Mouse (Mus musculus): Measurements from ENCODE around the gene Tbcd.
A peak's percentile ranks its signal among the peaks of the same experiment; 100 is the strongest.

The Tbcd gene

DNA sequence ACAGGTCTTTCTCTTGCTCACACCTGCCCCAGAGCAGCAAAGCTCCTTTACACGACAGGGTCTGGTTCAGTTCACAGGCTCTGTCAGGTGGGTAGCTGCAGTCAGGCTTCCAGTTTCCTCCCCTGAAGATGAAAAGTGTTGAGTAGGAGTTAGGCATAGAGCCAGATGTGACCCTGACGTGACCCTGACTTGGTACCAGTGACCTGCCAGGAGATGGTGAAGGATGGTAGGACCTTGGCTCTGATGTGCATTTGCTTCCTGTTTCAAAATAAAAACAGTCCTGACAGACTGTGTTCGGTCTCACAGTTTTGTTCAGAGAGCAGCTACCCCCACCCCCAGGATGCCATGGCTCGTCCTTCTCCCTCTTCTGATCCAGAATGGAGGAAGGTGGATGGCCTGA lies 90.7 kb downstream of the Tbcd start:
- Histone ChIP-seq H3K9me3 (ENCODE audit: low read length) (no peaks in the 10 kb centered on the region), H3K36me3 (ENCODE audit: insufficient read depth, low read length) (peaks cover 30% of the 10 kb centered on the region), H3K4me3 (replicated peaks; ENCODE audit: low read length) (no peak overlapping the region), H3K27me3 (ENCODE audit: insufficient read depth, low read length) (no peaks in the 10 kb centered on the region), H3K4me1 (replicated peaks; ENCODE audit: low read depth, low read length) (peaks cover 21% of the 10 kb centered on the region)
- no peak for TF ChIP-seq CTCF (conservative IDR thresholded peaks at IDR 0.05; ENCODE audit: low read length)
- TF ChIP-seq POU5F1 (IDR thresholded peaks at IDR 0.05; ENCODE audit: borderline replicate concordance, low read length): no peak
- no peak for TF ChIP-seq NANOG (IDR thresholded peaks at IDR 0.05; ENCODE audit: borderline replicate concordance, low read length)

DNA sequence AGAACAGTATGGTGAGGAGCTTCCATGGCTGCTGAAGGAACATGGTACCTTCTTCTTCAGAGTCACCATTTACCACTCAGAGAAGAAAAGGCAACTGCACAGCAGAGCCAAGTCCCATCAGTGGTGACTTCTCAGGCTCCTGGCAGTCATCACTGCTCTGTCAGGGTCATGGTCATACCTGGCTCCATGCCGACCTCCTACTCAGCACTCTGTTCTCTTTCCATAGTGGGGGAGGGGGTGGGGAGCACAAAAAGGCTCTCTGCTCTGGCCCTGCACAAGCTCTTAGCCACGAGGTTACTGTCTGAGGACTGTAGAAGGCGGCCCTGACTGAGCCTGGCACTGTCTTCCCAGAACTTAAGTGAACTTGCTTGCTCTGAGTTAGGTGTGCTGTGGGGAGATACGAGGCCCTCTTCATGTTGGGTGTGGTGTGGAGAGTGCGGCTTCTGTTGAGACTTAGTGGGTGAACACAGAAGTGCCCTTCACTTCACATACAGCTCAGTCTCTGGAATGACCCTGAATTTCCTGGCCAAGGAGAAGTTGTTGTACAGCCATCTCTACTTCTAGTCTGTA lies 91.6 kb downstream of the Tbcd start:
- no peak overlapping the region for H3K4me3 ChIP-seq (replicated peaks; ENCODE audit: low read length)
- no peak for TF ChIP-seq POU5F1 (IDR thresholded peaks at IDR 0.05; ENCODE audit: borderline replicate concordance, low read length)
- TF ChIP-seq CTCF (conservative IDR thresholded peaks at IDR 0.05; ENCODE audit: low read length): no peak
- no peak for TF ChIP-seq NANOG (IDR thresholded peaks at IDR 0.05; ENCODE audit: borderline replicate concordance, low read length)
- no peaks in the 10 kb centered on the region for H3K9me3 ChIP-seq (ENCODE audit: low read length)
- peaks cover 21% of the 10 kb centered on the region for H3K4me1 ChIP-seq (replicated peaks; ENCODE audit: low read depth, low read length)
- H3K27me3 ChIP-seq (ENCODE audit: insufficient read depth, low read length): no peaks in the 10 kb centered on the region
- H3K36me3 ChIP-seq (ENCODE audit: insufficient read depth, low read length): peaks cover 30% of the 10 kb centered on the region

DNA sequence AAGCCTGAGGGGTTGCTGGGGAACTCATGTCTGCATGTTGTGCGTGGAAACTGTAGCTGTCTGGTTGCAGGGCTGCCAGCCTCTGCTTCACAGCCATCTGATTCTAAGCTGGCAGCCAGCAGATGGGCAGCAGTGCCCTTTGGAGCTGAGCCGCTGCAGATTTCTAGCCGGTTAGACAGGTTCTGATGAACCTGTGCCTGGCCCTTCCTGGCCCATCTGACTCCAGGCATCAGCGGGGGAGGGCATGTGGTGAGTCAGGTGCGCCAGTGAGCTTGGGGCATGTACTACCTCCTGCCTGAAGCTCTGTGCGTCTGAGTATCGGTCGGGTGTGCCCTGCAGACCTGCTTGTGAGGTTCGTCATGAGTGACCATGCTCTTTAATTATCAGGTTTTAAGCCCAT lies 92.2 kb downstream of the Tbcd start:
- TF ChIP-seq CTCF (conservative IDR thresholded peaks at IDR 0.05; ENCODE audit: low read length) (no peak), POU5F1 (IDR thresholded peaks at IDR 0.05; ENCODE audit: borderline replicate concordance, low read length) (no peak), NANOG (IDR thresholded peaks at IDR 0.05; ENCODE audit: borderline replicate concordance, low read length) (no peak)
- peaks cover 30% of the 10 kb centered on the region for H3K36me3 ChIP-seq (ENCODE audit: insufficient read depth, low read length)
- peaks cover 21% of the 10 kb centered on the region for H3K4me1 ChIP-seq (replicated peaks; ENCODE audit: low read depth, low read length)
- no peaks in the 10 kb centered on the region for H3K27me3 ChIP-seq (ENCODE audit: insufficient read depth, low read length)
- 0 out of 2 replicates have a peak overlapping the region, but pooled peaks have one; percentile 10 for H3K4me3 ChIP-seq (replicated peaks; ENCODE audit: low read length)
- H3K9me3 ChIP-seq (ENCODE audit: low read length): no peaks in the 10 kb centered on the region

DNA sequence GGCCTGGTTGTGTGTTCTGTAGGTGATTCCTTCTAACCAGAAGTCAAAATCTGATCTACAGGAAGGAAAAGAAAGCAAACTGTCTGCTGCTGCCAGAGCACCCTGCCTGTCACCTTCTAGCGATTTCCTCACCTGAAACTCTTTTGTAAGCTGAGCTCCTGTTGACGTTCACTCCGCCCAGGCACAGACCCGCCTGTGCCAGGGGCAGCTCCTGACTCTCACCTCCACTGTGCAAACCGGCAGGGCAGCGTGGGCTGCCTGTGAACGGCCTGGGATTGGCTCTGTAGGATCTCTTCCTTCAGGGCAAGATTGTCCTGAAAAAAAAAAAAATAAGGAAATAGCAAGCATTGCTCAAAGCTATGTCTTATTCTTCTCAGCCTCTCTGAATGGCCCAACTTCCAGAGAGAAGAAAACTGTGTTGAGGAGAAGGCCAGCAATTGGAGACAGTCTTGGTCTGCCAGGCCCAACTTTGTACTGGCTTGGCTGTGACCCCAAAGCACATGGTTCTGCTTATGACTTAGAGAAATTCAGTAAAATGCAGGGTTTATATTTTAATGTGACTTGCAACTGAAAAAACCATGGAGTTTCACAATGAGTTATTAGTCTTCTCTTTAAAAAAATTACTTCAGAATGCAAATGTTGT lies 93.1 kb downstream of the Tbcd start:
- H3K4me1 ChIP-seq (replicated peaks; ENCODE audit: low read depth, low read length): peaks cover 21% of the 10 kb centered on the region
- no peak overlapping the region for H3K4me3 ChIP-seq (replicated peaks; ENCODE audit: low read length)
- no peaks in the 10 kb centered on the region for H3K27me3 ChIP-seq (ENCODE audit: insufficient read depth, low read length)
- H3K9me3 ChIP-seq (ENCODE audit: low read length): no peaks in the 10 kb centered on the region
- peaks cover 36% of the 10 kb centered on the region for H3K36me3 ChIP-seq (ENCODE audit: insufficient read depth, low read length)
- TF ChIP-seq POU5F1 (IDR thresholded peaks at IDR 0.05; ENCODE audit: borderline replicate concordance, low read length): no peak
- no peak for TF ChIP-seq CTCF (conservative IDR thresholded peaks at IDR 0.05; ENCODE audit: low read length)
- TF ChIP-seq NANOG (IDR thresholded peaks at IDR 0.05; ENCODE audit: borderline replicate concordance, low read length): no peak

DNA sequence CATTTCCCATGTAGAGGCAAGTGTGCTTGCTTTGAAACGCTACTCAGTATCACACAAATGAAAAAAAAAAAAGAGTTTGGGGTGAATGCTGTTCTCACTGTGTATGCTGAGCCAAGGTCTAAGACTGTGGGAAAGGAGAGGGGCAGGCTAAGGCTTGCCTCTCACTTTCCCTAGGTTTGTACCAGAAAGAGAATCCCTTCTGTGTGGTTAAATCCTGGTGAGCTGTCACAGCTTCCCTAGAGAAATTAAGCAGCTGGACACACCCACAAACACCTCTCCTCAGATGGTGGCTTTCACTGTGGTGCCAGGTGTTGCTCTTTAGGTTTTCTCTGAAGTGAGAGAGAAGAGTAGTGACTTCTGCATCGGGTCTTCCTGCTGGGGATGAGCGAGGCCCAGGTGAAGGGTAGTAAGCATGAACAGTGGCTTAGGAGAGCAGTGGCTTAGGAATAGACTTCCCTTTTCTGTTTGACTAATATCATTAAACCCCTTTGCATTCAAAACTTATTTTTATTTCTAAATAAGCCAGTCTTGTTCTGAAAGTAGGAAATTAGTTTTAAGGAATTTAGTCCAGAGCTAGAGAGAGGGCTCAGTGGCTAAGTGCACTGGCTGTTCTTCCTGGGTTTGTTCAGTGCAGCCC lies 93.8 kb downstream of the Tbcd start:
- no peaks in the 10 kb centered on the region for H3K27me3 ChIP-seq (ENCODE audit: insufficient read depth, low read length)
- H3K9me3 ChIP-seq (ENCODE audit: low read length): no peaks in the 10 kb centered on the region
- H3K36me3 ChIP-seq (ENCODE audit: insufficient read depth, low read length): peaks cover 40% of the 10 kb centered on the region
- peaks cover 21% of the 10 kb centered on the region for H3K4me1 ChIP-seq (replicated peaks; ENCODE audit: low read depth, low read length)
- no peak overlapping the region for H3K4me3 ChIP-seq (replicated peaks; ENCODE audit: low read length)
- TF ChIP-seq POU5F1 (IDR thresholded peaks at IDR 0.05; ENCODE audit: borderline replicate concordance, low read length) (no peak), CTCF (conservative IDR thresholded peaks at IDR 0.05; ENCODE audit: low read length) (no peak), NANOG (IDR thresholded peaks at IDR 0.05; ENCODE audit: borderline replicate concordance, low read length) (no peak)

DNA sequence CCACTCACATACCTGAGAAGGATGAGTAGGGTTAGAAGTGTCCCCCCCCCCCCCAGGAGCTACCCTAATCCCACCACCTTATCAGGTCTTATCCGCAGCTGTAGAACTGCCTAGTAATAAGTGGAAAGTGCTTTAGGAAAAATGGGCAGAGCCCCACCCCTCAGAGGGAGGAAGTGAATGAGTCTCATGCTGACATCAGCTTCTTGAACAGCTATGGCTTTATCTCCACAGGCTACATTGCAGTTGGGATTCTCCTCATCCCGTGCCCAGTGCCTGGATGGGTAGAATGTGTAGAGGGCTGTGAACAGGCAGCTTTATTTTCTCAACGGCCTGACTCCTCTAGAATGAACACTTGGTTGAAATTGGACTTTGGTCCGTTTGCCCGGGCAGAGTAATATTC lies 95.5 kb downstream of the Tbcd start:
- TF ChIP-seq NANOG (IDR thresholded peaks at IDR 0.05; ENCODE audit: borderline replicate concordance, low read length) (no peak), CTCF (conservative IDR thresholded peaks at IDR 0.05; ENCODE audit: low read length) (no peak), POU5F1 (IDR thresholded peaks at IDR 0.05; ENCODE audit: borderline replicate concordance, low read length) (no peak)
- H3K4me3 ChIP-seq (replicated peaks; ENCODE audit: low read length): no peak overlapping the region

DNA sequence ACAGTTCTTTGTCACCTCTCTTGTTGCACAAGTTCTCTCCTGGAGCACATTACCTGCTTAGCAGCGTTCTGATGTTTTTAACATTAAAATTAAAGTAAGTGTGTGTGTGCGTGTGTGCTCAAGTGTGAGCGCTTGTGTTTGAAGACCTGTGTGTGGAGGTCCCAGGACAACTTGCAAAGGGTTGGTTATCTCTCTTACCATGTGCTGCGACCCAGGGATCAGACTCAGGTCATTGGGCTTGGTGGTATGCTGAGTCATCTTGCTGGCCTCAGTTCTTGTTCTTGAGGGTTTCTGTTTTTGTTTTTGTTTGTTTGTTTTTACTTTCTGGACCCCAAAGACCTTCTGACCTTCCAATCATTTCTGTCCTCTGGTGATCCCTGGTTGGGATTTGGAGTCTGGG lies 96.2 kb downstream of the Tbcd start:
- Histone ChIP-seq H3K36me3 (ENCODE audit: insufficient read depth, low read length) (peaks cover 24% of the 10 kb centered on the region), H3K9me3 (ENCODE audit: low read length) (no peaks in the 10 kb centered on the region), H3K4me3 (replicated peaks; ENCODE audit: low read length) (no peak overlapping the region), H3K27me3 (ENCODE audit: insufficient read depth, low read length) (no peaks in the 10 kb centered on the region), H3K4me1 (replicated peaks; ENCODE audit: low read depth, low read length) (peaks cover 21% of the 10 kb centered on the region)
- TF ChIP-seq NANOG (IDR thresholded peaks at IDR 0.05; ENCODE audit: borderline replicate concordance, low read length) (no peak), CTCF (conservative IDR thresholded peaks at IDR 0.05; ENCODE audit: low read length) (no peak), POU5F1 (IDR thresholded peaks at IDR 0.05; ENCODE audit: borderline replicate concordance, low read length) (no peak)

More for the DNA sequence above, 95.5 kb downstream of the Tbcd start:
- no peaks in the 10 kb centered on the region for H3K9me3 ChIP-seq (ENCODE audit: low read length)
- no peaks in the 10 kb centered on the region for H3K27me3 ChIP-seq (ENCODE audit: insufficient read depth, low read length)
- peaks cover 21% of the 10 kb centered on the region for H3K4me1 ChIP-seq (replicated peaks; ENCODE audit: low read depth, low read length)
- peaks cover 31% of the 10 kb centered on the region for H3K36me3 ChIP-seq (ENCODE audit: insufficient read depth, low read length)

DNA sequence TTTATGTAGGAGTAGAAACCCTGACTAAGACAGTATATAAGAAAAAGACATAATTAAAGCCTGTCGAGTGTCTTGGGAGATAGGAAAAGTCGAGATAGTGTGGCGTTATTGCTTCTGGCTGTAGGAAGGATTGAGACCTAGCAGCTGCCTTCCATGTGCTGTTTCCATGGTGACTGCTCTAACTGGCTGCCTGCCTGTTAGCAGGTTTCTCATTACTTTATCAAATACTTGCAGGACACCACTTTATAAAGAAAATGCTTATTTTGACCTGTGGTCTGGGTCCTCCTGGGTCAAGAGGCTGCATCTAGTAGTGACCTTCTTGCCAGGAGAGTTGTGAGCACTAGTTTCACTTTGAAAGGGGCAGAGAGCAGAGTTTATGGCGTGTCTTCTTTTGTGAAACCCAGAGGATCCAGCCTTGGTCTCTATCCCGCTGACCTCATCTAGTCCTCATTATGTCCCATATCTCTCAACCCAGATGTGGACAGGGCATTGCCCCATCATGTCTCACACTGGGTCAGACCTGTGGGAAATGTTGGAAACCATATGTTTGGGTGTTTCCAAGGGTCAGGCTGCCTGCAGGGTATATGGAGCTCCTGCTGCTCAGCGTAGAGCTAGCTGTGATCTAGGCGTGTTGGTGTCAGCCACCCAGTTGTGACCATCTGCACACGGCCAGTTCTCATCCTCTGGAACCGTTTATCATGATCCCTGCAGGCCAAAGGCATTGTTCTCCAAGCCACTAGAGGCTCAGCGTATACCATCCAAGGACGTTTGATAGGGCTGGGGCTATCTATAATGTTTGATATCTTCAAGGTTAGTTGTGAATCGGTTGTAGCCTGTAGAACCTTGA lies 97.5 kb downstream of the Tbcd start:
- TF ChIP-seq CTCF (conservative IDR thresholded peaks at IDR 0.05; ENCODE audit: low read length): no peak
- no peak for TF ChIP-seq POU5F1 (IDR thresholded peaks at IDR 0.05; ENCODE audit: borderline replicate concordance, low read length)
- TF ChIP-seq NANOG (IDR thresholded peaks at IDR 0.05; ENCODE audit: borderline replicate concordance, low read length): no peak
- Histone ChIP-seq H3K9me3 (ENCODE audit: low read length) (no peaks in the 10 kb centered on the region), H3K4me1 (replicated peaks; ENCODE audit: low read depth, low read length) (peaks cover 9% of the 10 kb centered on the region), H3K36me3 (ENCODE audit: insufficient read depth, low read length) (peaks cover 16% of the 10 kb centered on the region), H3K4me3 (replicated peaks; ENCODE audit: low read length) (no peak overlapping the region), H3K27me3 (ENCODE audit: insufficient read depth, low read length) (no peaks in the 10 kb centered on the region)
